Mouse (Mus musculus) kidney, postnatal 4 days (tissue): ENCODE results near the gene Slc48a1.
A peak's percentile ranks its signal among the peaks of the same experiment; 100 is the strongest.

Experiments used
- DNase-seq, 2 experiments: peaks; one replicate each; pipeline ENCODE4 v3.0.0; 2021; ENCODE audit warnings: mixed read lengths in 2 of 2

Slc48a1 gene

DNA sequence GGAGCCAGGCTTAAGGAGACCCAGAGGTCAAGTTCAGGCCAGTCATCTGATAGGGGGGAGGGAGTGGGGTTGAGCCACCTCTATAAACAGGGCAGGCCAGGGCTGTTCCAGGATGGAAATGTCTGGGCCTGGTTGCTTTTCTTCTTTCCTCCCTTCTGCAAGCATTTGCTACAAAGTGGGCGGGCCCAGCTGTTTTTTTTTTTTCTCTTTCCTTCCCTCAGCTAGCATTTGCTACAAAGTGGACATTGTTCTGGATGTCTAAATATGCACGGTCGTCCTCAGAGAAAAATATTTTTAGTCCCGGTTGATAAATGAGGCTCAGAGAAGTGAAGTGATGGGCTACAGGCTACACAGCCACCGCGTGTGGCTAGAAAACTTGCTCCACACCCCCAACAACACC, 23.8 kb upstream of the Slc48a1 start:
- no peak for DNase-seq

- no peak for DNase-seq
Observed at GRCm38 (mm10) chr15:97755361-97755760, 23.0 kb upstream of the Slc48a1 start.

DNA sequence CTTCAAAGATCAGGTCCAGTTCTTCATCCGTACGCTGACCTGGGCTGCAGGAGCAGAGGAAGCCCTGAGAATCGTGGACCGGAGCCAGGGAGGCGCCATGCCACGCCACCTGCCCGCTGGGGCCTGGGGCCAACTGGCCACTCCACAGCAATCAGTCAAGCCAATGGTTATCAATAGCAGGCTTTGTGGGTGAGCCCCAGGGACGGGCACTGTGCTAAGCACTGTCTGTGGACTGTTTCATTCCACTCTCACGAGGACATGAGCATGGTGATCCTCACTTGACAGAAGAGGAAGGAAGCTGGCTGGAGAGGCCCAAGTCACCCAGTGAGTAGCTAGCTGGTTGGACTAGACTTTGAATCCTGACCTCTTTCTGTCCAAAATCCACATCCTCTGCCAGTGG, 18.3 kb upstream of the Slc48a1 start:
- DNase-seq = no peak

DNA sequence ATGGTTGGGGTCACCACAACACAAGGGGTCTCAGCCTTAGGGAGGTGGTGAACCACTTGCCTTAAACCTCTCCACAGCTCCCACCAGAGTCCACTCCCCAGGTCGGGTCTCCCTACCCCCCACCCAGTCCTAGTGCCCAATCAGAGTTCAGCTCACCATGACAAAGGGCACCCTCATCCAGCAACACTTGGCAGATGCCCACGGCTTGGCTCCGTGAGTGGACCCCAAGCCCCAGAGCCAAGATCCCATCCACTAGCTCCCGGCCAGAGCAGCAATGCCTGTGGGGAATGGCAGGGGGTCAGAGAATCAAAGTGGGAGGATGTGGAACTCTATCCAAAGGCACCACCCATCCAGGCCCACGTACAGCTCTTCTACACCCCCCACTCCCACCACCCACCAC, 17.4 kb upstream of the Slc48a1 start:
- DNase-seq = no peak

GRCm38 (mm10) chr15:97761438-97761837, 16.9 kb upstream of the Slc48a1 start:
- DNase-seq = peak in 1 of 2 experiments; percentile 56

DNA sequence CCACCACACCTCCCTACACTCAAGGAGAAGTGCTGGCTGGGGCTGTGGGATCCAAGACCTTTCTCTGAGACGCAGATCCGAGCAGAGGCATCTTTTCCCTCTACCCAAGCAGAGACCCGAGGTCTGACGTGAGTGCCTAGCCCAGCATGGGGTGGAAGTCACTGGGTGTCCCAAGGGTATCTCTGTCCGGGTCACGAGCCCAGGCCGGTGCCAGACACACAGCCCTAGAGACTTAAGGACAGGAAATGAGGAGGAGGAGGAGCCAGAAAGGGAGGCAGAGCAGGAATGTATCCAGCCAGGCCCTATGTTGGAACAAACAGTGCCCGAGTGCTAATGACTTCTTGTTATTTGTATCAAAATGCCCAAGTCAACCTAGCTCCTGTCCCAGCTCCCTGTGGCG, 15.6 kb upstream of the Slc48a1 start:
- no peak for DNase-seq

GRCm38 (mm10) chr15:97763256-97764049, 14.9 kb upstream of the Slc48a1 start:
- DNase-seq = no peak

DNA sequence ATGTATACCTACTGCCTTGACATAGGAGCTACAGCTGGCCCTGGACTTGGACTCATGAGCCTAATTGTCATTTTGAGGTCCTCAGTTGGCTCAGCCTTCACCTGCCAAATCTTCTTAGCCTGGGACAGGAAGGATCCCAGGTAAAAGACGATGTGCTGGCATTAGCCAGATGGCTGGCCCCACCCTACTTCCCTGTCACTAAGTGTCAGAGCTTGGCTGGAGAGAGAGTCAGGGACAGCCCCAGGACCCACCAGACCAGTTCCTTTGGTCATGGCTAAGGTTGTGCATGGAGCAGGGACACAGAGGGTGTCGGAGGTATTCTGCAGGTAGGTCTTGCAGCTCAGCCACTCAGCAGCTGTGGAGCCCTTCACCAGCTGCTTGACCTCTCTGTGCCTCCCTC, 13.8 kb upstream of the Slc48a1 start:
- DNase-seq = no peak

DNA sequence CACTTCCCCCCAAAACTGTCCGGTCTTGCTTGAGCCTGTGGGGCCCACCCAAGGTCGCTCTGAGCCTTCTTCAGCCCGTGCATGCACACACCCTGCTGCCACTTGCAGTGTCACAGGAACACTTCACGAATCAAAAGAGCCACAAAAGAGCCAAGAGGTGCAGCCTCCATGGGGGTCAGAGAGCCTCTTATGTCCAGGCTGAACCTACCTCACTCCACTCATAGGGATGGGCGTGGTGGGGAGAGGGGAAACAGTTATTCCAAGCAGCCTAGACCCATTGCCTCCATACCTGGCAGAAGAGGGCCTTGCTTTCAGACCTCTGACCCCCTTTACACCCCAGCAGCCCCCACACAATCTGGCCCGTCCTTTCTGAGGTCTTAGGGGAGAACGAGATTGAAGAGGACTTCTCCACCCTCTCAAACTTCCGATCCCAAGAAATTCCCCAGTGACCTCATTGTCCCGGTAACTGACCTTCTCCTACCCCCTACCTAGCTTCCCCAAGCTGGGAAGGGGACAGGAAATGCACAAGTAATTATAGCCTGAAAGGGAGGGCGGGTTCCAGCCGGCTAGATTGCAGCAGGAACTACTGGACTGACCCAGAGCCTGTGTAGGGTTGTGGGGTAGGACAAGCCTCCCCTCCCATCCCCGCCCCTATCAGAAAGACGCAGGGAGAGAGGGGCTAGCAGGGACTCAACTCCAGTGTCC, 13.1 kb upstream of the Slc48a1 start:
- no peak for DNase-seq

GRCm38 (mm10) chr15:97766194-97766593, 12.1 kb upstream of the Slc48a1 start:
- DNase-seq = no peak

DNA sequence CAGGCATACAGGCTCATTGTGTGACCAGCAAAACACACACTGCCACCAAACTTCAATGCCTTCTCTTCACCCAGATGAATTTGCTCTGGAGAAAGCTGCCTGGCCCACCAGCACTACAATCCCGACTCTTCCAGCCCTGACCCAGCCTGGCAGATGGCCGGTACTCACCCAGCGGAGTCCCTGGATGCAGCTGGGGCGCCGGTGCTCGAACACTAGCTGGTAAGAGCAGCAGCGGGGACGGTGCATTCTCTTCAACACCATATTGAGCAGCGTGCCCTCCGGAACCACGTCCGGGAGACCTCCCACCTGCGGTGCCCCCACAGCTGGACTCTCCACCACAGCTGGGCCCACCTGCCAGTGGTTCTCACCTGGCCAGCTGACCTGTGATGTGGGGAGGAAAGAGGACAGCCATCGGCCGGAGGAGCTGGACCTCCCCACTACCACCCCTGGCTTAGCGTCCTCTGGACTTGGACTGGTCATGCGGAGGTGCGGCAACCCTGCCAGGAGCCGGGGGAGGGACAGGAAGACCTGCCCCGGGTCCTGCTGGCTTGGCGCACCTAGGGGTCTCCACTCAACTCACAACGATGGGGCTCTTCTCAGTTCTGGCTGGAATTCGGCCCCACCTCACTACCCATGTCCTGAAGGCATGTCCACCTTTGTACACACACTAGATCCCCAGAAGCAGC, 11.6 kb upstream of the Slc48a1 start:
- peak; percentile 60 to 74 for DNase-seq

DNA sequence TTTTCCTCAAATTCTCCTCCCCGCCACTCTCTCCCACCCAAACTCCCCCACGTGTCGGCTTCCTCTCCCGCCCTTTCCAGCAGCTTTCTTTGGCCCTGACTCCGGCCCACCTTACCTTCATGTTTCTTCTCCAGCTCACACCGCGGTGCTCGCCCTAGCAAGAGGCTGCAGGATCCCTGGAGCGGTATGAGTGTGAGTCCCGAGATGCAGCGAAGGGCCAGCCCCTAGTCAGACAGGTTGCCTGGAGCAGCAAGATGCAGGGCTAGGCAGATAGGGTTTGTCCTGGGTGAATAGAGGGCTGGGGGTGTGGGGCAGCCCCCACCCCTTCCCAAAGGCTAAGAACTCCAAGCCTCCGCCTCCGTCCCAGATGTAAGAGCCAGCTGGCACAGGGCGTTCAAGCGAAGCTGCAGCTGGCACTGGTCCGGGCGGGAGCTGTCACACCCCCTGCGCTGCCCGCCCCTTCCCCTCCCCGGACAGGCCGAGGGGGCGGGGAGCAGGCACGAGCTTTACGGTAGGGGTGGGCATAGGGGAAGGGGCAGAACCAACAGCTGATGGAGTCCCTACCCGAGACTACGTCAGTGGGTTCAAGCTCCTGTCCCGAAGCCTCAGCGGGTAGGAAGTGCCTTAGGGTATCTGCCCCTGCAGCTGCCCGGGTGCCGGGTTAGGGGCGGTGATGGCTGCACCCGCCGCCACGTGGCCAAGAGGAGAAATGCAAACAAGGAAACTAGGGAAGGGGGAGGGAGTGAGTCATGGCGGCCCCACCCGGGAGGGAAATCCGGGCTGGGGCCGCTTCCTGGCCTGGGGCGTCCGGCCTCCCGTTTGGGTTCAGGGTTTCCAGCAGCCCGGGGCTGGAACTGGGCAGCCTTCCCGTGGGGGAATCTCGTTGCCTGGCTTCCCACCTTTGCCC, 10.8 kb upstream of the Slc48a1 start, which contains the start of gene Rapgef3:
TSS of gene Rapgef3 (minus strand) at position 693 of the 907 bp plus-strand sequence.
- peak; percentile 87 to 93 for DNase-seq

DNA sequence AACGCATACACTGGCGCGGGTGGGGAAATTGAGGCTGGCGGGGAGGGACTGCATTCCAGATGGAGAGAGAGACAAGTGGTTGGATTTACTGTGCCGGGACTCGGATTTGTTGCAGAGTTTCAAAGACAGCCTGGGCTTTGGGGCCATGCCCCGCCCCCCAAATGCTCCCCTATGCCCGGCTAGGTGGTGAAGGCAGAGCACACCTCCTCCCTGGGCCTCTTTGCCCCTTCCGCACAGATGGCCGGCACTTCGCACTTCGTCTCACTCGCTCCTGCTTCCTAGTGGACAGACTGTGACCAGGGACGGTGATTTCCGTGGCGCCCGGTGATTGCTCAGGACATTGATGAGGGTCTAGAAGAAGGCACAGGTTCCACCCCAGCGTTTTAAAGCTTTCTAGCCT, 10.1 kb upstream of the Slc48a1 start:
- DNase-seq = peak; percentile 69 to 83

- no peak for DNase-seq
Observed at GRCm38 (mm10) chr15:97770280-97770679, 8.0 kb upstream of the Slc48a1 start.

DNA sequence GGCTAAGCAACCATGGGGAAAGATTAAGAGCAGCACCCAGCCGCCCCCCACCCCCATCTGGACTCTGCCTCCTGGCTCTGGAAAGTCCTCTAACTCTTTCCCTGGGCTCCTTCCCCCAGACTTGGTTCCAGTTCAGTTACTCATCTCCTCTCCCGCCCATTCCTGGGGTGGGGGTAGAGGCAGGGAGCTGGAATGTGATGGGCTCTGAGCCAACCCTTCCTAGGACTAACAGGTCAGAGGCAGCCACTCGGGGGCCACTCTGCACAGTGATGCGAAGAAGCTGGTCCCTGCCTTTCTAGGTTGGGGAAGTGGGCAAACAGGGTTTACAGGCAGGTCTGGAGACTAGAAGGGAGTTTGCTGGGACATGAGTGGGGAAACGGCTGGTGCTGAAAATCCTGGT, 5.2 kb upstream of the Slc48a1 start:
- peak; percentile 91 to 96 for DNase-seq

DNA sequence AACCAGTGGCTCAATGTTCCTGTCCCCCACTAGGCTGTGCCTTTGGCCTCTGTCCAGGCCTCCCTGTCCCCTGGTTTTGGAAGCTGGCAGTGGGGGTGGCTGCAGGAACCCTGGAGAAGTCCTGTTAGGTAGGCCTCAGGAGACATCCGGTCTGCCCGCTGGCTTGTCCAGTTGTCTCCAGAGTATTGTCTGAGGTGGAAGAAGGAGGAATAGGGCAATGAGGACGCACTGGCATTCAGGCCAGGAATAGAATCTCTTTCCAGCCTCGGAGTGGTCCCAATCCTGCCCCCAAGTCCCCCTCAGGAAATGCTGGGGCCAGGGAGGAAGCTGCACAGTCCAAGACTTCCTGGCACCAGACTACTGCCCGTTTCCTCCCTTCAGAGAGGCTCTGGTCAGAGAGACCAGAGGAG, 4.4 kb upstream of the Slc48a1 start:
- DNase-seq = peak; percentile 65 to 75

DNA sequence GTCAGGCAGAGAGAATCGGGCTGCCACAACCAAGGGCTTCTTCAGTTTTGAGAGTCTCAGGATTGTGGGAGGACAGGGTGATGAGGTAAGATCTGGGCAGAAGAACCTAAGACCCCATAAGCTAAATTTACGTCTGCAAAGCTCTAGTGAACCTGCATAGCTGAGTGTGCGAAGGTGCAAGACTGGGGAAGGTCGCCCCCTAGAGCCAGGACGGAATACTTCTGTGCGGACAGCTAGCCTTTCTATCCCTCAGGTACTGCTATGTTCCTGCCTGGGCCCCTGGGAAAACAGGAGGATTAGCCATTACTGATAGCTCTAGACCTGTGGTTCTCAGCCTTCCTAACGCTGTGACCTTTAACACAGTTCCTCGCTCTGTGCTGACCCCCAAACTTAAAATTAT, 1.8 kb upstream of the Slc48a1 start:
- DNase-seq = peak; percentile 92 to 94

DNA sequence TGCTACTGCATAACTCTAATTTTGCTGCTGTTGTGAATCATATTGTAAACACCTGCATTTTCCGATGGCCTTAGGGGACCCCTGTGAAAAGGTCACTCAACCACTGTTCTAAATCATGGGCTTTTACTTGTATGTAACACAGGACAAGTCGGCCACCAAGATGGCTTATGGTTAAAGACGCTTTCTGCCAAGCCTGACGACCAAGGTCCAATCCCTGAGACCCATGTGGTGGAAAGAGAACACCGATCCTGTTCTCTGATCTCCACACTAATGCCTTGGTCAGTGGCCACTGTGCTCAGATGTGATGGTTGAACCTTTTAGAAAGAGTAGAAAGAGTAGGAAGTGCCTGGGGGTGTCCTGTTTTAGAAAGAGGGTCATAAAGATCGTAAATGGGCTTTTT, 1.4 kb upstream of the Slc48a1 start:
- DNase-seq = no peak

GRCm38 (mm10) chr15:97779576-97779975, 1.3 kb downstream of the Slc48a1 start:
- peak in 1 of 2 experiments; percentile 4 for DNase-seq

DNA sequence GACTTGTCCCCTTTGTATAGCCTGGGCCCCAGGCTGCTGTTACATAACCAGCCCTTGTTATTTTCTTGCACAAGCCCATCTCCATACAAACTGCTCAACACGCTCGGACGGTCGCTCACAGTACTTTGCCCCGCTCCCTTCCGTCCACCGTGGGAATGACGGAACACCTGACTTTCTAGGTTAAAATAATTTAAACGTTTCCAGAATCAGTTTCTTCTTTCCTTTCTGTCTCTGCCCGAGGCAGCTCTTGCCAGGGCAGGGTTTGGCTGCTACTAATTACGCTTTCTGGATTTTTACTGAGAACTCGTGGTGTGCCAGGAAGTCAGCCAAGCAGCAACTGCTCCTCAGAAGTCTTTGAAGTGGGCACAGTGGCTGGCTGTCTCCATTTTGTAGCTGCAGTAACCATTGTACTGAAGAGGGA, 2.3 kb downstream of the Slc48a1 start:
- peak; percentile 54 to 75 for DNase-seq

- peak; percentile 79 to 87 for DNase-seq
Observed at GRCm38 (mm10) chr15:97781961-97782748, 3.8 kb downstream of the Slc48a1 start.

GRCm38 (mm10) chr15:97782749-97783105, 4.4 kb downstream of the Slc48a1 start:
- peak; percentile 89 to 92 for DNase-seq
